ENCODE assay signal across 7 mouse cellular contexts in genomic region chr6:55166777-55167463, GRCm38 (mm10). TPM values are rescaled to one million over a fixed set of nuclear protein-coding genes. Genes with fewer than 3 reads are reported as not detected.
DNase-seq lines count a peak whose midpoint lies in the region; ATAC-seq and TF ChIP-seq lines count a peak whose summit lies in the region.

No protein-coding gene starts in this region.

- H3K27ac ChIP-seq in left cerebral cortex, adult 2 months, result no peak overlapping the region

- intact Hi-C loops in left cerebral cortex, adult 2 months (cut with DNase I), result loop anchor here (1.0 to 5.0 kb wide), 6 partner anchors 90 to 580 kb away; partner anchors contain the start of genes Gars and Znrf2

- TF ChIP-seq CTCF in left cerebral cortex, adult 2 months (IDR thresholded peaks at IDR 0.05), result peak; percentile 92

- H3K4me3 ChIP-seq in left cerebral cortex, adult 2 months, result no peak overlapping the region

- peak; percentile 87 for ATAC-seq in inflammation-experienced regulatory T-cells, adult 6 months

- DNase-seq in T-cell, adult 2 months (ENCODE audit: low spot score), result peak; percentile 65
- peak; percentile 68 for DNase-seq in cerebellum, adult 8-10 months
- DNase-seq in frontal cortex, adult 2 months (ENCODE audit: extremely low spot score in 1 of 2, low spot score in 1 of 2), result peak; percentile 34 to 90
- DNase-seq in left cerebral cortex, adult 2 months (ENCODE audit: extremely low spot score in 1 of 2, low spot score in 2 of 2), result peak; percentile 67 to 72
- DNase-seq in mesoderm, embryonic 11.5 days (ENCODE audit: low read depth, low spot score), result peak; percentile 78
- DNase-seq in right cerebral cortex, postnatal 25 days, result peak; percentile 68

RNA-seq across cellular contexts. Expression of gene Inmt, which starts 7.9 kb away (rescaled TPM):
- polyA plus RNA-seq in frontal cortex, adult 2 months (2012; rRNA removed), result 4.0 and 4.6 TPM in 2 replicates
- not detected for polyA plus RNA-seq in inflammation-experienced regulatory T-cells, adult 6 months (2017; shearing (Covaris generic))
- 1 to 10 TPM; 1.1 to 2.1 TPM for total RNA-seq in left cerebral cortex, adult 2 months (2021)

RNA-seq across cellular contexts. Expression of gene Crhr2, which starts 34.1 kb away (rescaled TPM):
- 2.3 and 2.7 TPM in 2 replicates for polyA plus RNA-seq in frontal cortex, adult 2 months (2012; rRNA removed)
- polyA plus RNA-seq in inflammation-experienced regulatory T-cells, adult 6 months (2017; shearing (Covaris generic)), result not detected
- total RNA-seq in left cerebral cortex, adult 2 months (2021), result 1 to 10 TPM; 2.7 to 2.9 TPM

RNA-seq across cellular contexts. Expression of gene Mindy4, which starts 36.3 kb away (rescaled TPM):
- polyA plus RNA-seq in frontal cortex, adult 2 months (2012; rRNA removed), result 9.2 and 10.2 TPM in 2 replicates
- polyA plus RNA-seq in inflammation-experienced regulatory T-cells, adult 6 months (2017; shearing (Covaris generic)), result not detected
- 10 to 100 TPM; 10.2 to 11.0 TPM for total RNA-seq in left cerebral cortex, adult 2 months (2021)
